Mouse (Mus musculus): ENCODE data around the gene Tmem43. TPM values are rescaled to one million over a fixed set of nuclear protein-coding genes. Genes with fewer than 3 reads are reported as not detected.
A peak's percentile ranks its signal among the peaks of the same experiment; 100 is the strongest.

Gene Tmem43
- total and polyA plus RNA-seq, 2 experiments from 2014 or later = 59.4 to 83.4 TPM

- Histone ChIP-seq H3K4me3 (ENCODE audit: low read depth, low read length) (no peak overlapping the region), H3K27ac (ENCODE audit: low read depth, low read length) (no peak overlapping the region), H3K9me3 (ENCODE audit: low read length) (no peaks in the 10 kb centered on the region), H3K9ac (no peak overlapping the region), H3K4me1 (ENCODE audit: insufficient read depth) (no peaks in the 10 kb centered on the region), H3K4me2 (ENCODE audit: low read depth) (no peak overlapping the region), H3K27me3 (ENCODE audit: insufficient read depth, low read length) (no peaks in the 10 kb centered on the region), H3K36me3 (ENCODE audit: insufficient read depth) (peaks cover 78% of the 10 kb centered on the region)
- DNase-seq (no peak), ATAC-seq (0 out of 2 replicates have a peak, but pooled peaks have one; percentile 25)
- no peak for TF ChIP-seq CTCF (IDR thresholded peaks at IDR 0.05; ENCODE audit: low read depth)
- WGBS = 79% methylated on average over 10 of the region's 10 CpGs
Observed at GRCm38 (mm10) chr6:91489872-91490271, 16.4 kb downstream of the Tmem43 start.

- no peaks in the 10 kb centered on the region for H3K4me1 ChIP-seq (ENCODE audit: insufficient read depth)
- no peak for TF ChIP-seq CTCF (IDR thresholded peaks at IDR 0.05; ENCODE audit: low read depth)
- no peak overlapping the region for H3K27ac ChIP-seq (ENCODE audit: low read depth, low read length)
- peaks cover 77% of the 10 kb centered on the region for H3K36me3 ChIP-seq (ENCODE audit: insufficient read depth)
- no peak overlapping the region for H3K9ac ChIP-seq
- H3K27me3 ChIP-seq (ENCODE audit: insufficient read depth, low read length) = no peaks in the 10 kb centered on the region
- ATAC-seq = no peak
- H3K9me3 ChIP-seq (ENCODE audit: low read length) = no peaks in the 10 kb centered on the region
- DNase-seq = no peak
- H3K4me3 ChIP-seq (ENCODE audit: low read depth, low read length) = no peak overlapping the region
- H3K4me2 ChIP-seq (ENCODE audit: low read depth) = no peak overlapping the region
- WGBS = 80% methylated on average over 6 of the region's 6 CpGs
Observed at GRCm38 (mm10) chr6:91491004-91491403, 17.5 kb downstream of the Tmem43 start.

- Histone ChIP-seq H3K9ac (no peak overlapping the region), H3K27ac (ENCODE audit: low read depth, low read length) (no peak overlapping the region), H3K36me3 (ENCODE audit: insufficient read depth) (peaks cover 76% of the 10 kb centered on the region), H3K4me1 (ENCODE audit: insufficient read depth) (no peaks in the 10 kb centered on the region), H3K9me3 (ENCODE audit: low read length) (no peaks in the 10 kb centered on the region), H3K27me3 (ENCODE audit: insufficient read depth, low read length) (no peaks in the 10 kb centered on the region), H3K4me3 (ENCODE audit: low read depth, low read length) (no peak overlapping the region), H3K4me2 (ENCODE audit: low read depth) (no peak overlapping the region)
- 89% methylated on average over 10 of the region's 10 CpGs for WGBS
- DNase-seq (no peak), ATAC-seq (no peak)
- no peak for TF ChIP-seq CTCF (IDR thresholded peaks at IDR 0.05; ENCODE audit: low read depth)
Observed at GRCm38 (mm10) chr6:91493053-91493452, 19.6 kb downstream of the Tmem43 start.

- WGBS = 91% methylated on average over 8 of the region's 8 CpGs
- Histone ChIP-seq H3K27me3 (ENCODE audit: insufficient read depth, low read length) (no peaks in the 10 kb centered on the region), H3K36me3 (ENCODE audit: insufficient read depth) (peaks cover 88% of the 10 kb centered on the region), H3K27ac (ENCODE audit: low read depth, low read length) (no peak overlapping the region), H3K4me1 (ENCODE audit: insufficient read depth) (no peaks in the 10 kb centered on the region), H3K4me2 (ENCODE audit: low read depth) (no peak overlapping the region), H3K9me3 (ENCODE audit: low read length) (no peaks in the 10 kb centered on the region), H3K9ac (no peak overlapping the region), H3K4me3 (ENCODE audit: low read depth, low read length) (no peak overlapping the region)
- TF ChIP-seq CTCF (IDR thresholded peaks at IDR 0.05; ENCODE audit: low read depth) = no peak
- DNase-seq = no peak
- no peak for ATAC-seq
Observed at GRCm38 (mm10) chr6:91494526-91494925, 21.0 kb downstream of the Tmem43 start.

- H3K27me3 ChIP-seq (ENCODE audit: insufficient read depth, low read length) = no peaks in the 10 kb centered on the region
- no peak overlapping the region for H3K4me3 ChIP-seq (ENCODE audit: low read depth, low read length)
- WGBS = 100% methylated on average over 1 of the region's 1 CpGs
- no peak overlapping the region for H3K27ac ChIP-seq (ENCODE audit: low read depth, low read length)
- H3K4me2 ChIP-seq (ENCODE audit: low read depth) = no peak overlapping the region
- ATAC-seq = no peak
- H3K36me3 ChIP-seq (ENCODE audit: insufficient read depth) = peaks cover 97% of the 10 kb centered on the region
- no peaks in the 10 kb centered on the region for H3K4me1 ChIP-seq (ENCODE audit: insufficient read depth)
- no peaks in the 10 kb centered on the region for H3K9me3 ChIP-seq (ENCODE audit: low read length)
- no peak overlapping the region for H3K9ac ChIP-seq
- DNase-seq = no peak
- TF ChIP-seq CTCF (IDR thresholded peaks at IDR 0.05; ENCODE audit: low read depth) = no peak
Observed at GRCm38 (mm10) chr6:91503302-91503701, 29.8 kb downstream of the Tmem43 start.

- H3K4me2 ChIP-seq (ENCODE audit: low read depth) = no peak overlapping the region
- TF ChIP-seq CTCF (IDR thresholded peaks at IDR 0.05; ENCODE audit: low read depth) = no peak
- no peaks in the 10 kb centered on the region for H3K27me3 ChIP-seq (ENCODE audit: insufficient read depth, low read length)
- ATAC-seq (no peak), DNase-seq (no peak)
- no peak overlapping the region for H3K9ac ChIP-seq
- H3K4me1 ChIP-seq (ENCODE audit: insufficient read depth) = no peaks in the 10 kb centered on the region
- peaks cover 75% of the 10 kb centered on the region for H3K36me3 ChIP-seq (ENCODE audit: insufficient read depth)
- 94% methylated on average over 5 of the region's 5 CpGs for WGBS
- H3K9me3 ChIP-seq (ENCODE audit: low read length) = no peaks in the 10 kb centered on the region
- no peak overlapping the region for H3K4me3 ChIP-seq (ENCODE audit: low read depth, low read length)
- no peak overlapping the region for H3K27ac ChIP-seq (ENCODE audit: low read depth, low read length)
Observed at GRCm38 (mm10) chr6:91506036-91506435, 32.5 kb downstream of the Tmem43 start.

GRCm38 (mm10) chr6:91508041-91508440, 34.5 kb downstream of the Tmem43 start:
- ATAC-seq (no peak), DNase-seq (no peak)
- H3K4me2 ChIP-seq (ENCODE audit: low read depth) = no peak overlapping the region
- H3K27ac ChIP-seq (ENCODE audit: low read depth, low read length) = no peak overlapping the region
- no peak overlapping the region for H3K4me3 ChIP-seq (ENCODE audit: low read depth, low read length)
- no peaks in the 10 kb centered on the region for H3K9me3 ChIP-seq (ENCODE audit: low read length)
- no peak for TF ChIP-seq CTCF (IDR thresholded peaks at IDR 0.05; ENCODE audit: low read depth)
- 93% methylated on average over 3 of the region's 3 CpGs for WGBS
- H3K36me3 ChIP-seq (ENCODE audit: insufficient read depth) = peaks cover 61% of the 10 kb centered on the region
- no peaks in the 10 kb centered on the region for H3K4me1 ChIP-seq (ENCODE audit: insufficient read depth)
- H3K27me3 ChIP-seq (ENCODE audit: insufficient read depth, low read length) = no peaks in the 10 kb centered on the region
- H3K9ac ChIP-seq = no peak overlapping the region
